ENCODE assay signal across 27 mouse cellular contexts in genomic region chr5:30625379-30625778, GRCm38 (mm10). TPM values are rescaled to one million over a fixed set of nuclear protein-coding genes. Genes with fewer than 3 reads are reported as not detected.
DNase-seq lines count a peak whose midpoint lies in the region; ATAC-seq lines count a peak whose summit lies in the region.
"Had no signal": no experiment of that assay in that cellular context is flagged by ENCODE, and none has a peak within 500 bp of the region (broad histone marks: within the 10 kb centered on the region; RNA-seq: fewer than 3 reads in every experiment).

No protein-coding gene starts in this region.

- peaks cover 21% of the 10 kb centered on the region for H3K4me1 ChIP-seq in lung, embryonic 16.5 days (replicated peaks; ENCODE audit: control insufficient read depth, insufficient read depth, low read length)

- no peak overlapping the region for H3K4me3 ChIP-seq in lung, embryonic 16.5 days (ENCODE audit: low read length)
- H3K4me3 ChIP-seq: embryonic facial prominence, embryonic 13.5 days; embryonic facial prominence, embryonic 15.5 days; erythroblast, embryonic 14.5 days; forebrain, embryonic 10.5 days; forebrain, embryonic 12.5 days had no signal

- no peak for ATAC-seq in lung, embryonic 16.5 days (ENCODE audit: low read depth)
- ATAC-seq: activated CD4-positive, CD25-positive, alpha-beta regulatory T cell, adult 4 months; CD4-positive, CD25-positive, alpha-beta regulatory T cell, adult 4 months; forebrain, embryonic 14.5 days; forebrain, embryonic 16.5 days; Patski had no signal

- H3K27me3 ChIP-seq in lung, embryonic 16.5 days (ENCODE audit: control insufficient read depth, insufficient read depth, low read depth, low read length): peaks cover 14% of the 10 kb centered on the region

- DNase-seq in adrenal gland, adult (ENCODE audit: inconsistent age in 2 of 2, low spot score in 1 of 2): peak; percentile 31 to 72
- no peak for DNase-seq in adrenal gland, adult 8-10 months
- DNase-seq in adrenal gland, postnatal 10 days: peak; percentile 28
- DNase-seq in adrenal gland, postnatal 14 days: no peak
- DNase-seq in lung, postnatal 4 days: no peak
- no peak for DNase-seq in left cerebral cortex, postnatal 4 days
- DNase-seq: B cell, adult 2 months; cerebellum, adult 11 months; cerebellum, adult 18-20 months; cerebellum, adult 8-10 months; cerebellum, postnatal 14 days; cerebellum, postnatal 36 days; embryo, embryonic 11 days had no signal

- intact Hi-C loops in left cerebral cortex, postnatal 4 days (cut with DNase I): no loop called here

- no peak overlapping the region for H3K9ac ChIP-seq in lung, embryonic 16.5 days (ENCODE audit: low read length)
- H3K9ac ChIP-seq: embryonic facial prominence, embryonic 13.5 days; embryonic facial prominence, embryonic 15.5 days; forebrain, embryonic 12.5 days had no signal

- peak overlapping the region; percentile 5 for H3K27ac ChIP-seq in lung, embryonic 16.5 days (ENCODE audit: low read length)
- H3K27ac ChIP-seq: embryonic facial prominence, embryonic 13.5 days; embryonic facial prominence, embryonic 15.5 days; forebrain, embryonic 10.5 days; forebrain, embryonic 12.5 days had no signal

- no peaks in the 10 kb centered on the region for H3K9me3 ChIP-seq in lung, embryonic 16.5 days (ENCODE audit: control insufficient read depth, low read length)
- H3K9me3 ChIP-seq: embryonic facial prominence, embryonic 13.5 days; embryonic facial prominence, embryonic 15.5 days; forebrain, embryonic 10.5 days; forebrain, embryonic 12.5 days; G1E had no signal

- H3K36me3 ChIP-seq in lung, embryonic 16.5 days (ENCODE audit: control insufficient read depth, insufficient read depth, low read length): no peaks in the 10 kb centered on the region
- H3K36me3 ChIP-seq: embryonic facial prominence, embryonic 13.5 days; embryonic facial prominence, embryonic 15.5 days; forebrain, embryonic 10.5 days; forebrain, embryonic 12.5 days; G1E had no signal

- 48% methylated on average over 3 of the region's 3 CpGs for WGBS in lung, embryonic 16.5 days

- H3K4me2 ChIP-seq in lung, embryonic 16.5 days (ENCODE audit: low read depth, low read length): no peak overlapping the region
- H3K4me2 ChIP-seq: embryonic facial prominence, embryonic 13.5 days; embryonic facial prominence, embryonic 15.5 days; forebrain, embryonic 12.5 days had no signal

RNA-seq across cellular contexts. Expression of gene Slc35f6, which starts 22.4 kb away (rescaled TPM):
- 10 to 100 TPM; 39.8 to 60.3 (median 49.4) TPM for total RNA-seq in adrenal gland, adult 8-10 months (2022)
- total RNA-seq in adrenal gland, postnatal 10 days (2021): 10 to 100 TPM; 30.4 to 34.6 TPM
- total RNA-seq in adrenal gland, postnatal 14 days (2021): 33.9 and 38.9 TPM in 2 replicates
- polyA plus RNA-seq in lung, embryonic 16.5 days (2015; fragmentation: Nextera tagmentation; extraction: Ambion mirVana): 26.9 and 28.2 TPM in 2 replicates
- total RNA-seq in left cerebral cortex, postnatal 4 days (2021): 10 to 100 TPM; 23.3 to 27.9 TPM

RNA-seq across cellular contexts. Expression of gene Kcnk3, which starts 37.4 kb away (rescaled TPM):
- total RNA-seq in adrenal gland, adult 8-10 months (2022): 1,000 to 10,000 TPM; 1,385 to 1,638 (median 1,575) TPM
- 100 to 1,000 TPM; 549 to 558 TPM for total RNA-seq in adrenal gland, postnatal 10 days (2021)
- 678 and 701 TPM in 2 replicates for total RNA-seq in adrenal gland, postnatal 14 days (2021)
- 11.3 and 15.3 TPM in 2 replicates for polyA plus RNA-seq in lung, embryonic 16.5 days (2015; fragmentation: Nextera tagmentation; extraction: Ambion mirVana)
- 10 to 100 TPM; 14.1 to 15.1 TPM for total RNA-seq in left cerebral cortex, postnatal 4 days (2021)
- total RNA-seq: CH12.LX; common myeloid progenitor, adult 5-6 weeks had no signal
- polyA plus RNA-seq: activated CD4-positive, CD25-positive, alpha-beta regulatory T cell, adult 4 months; erythroblast, embryonic 14.5 days; G1E; Patski had no signal

RNA-seq across cellular contexts. Expression of gene Cenpa, which starts 41.2 kb away (rescaled TPM):
- 10 to 100 TPM in 2 of 4 experiments, 1 to 10 TPM in 2; 4.3 to 11.4 (median 8.5) TPM for total RNA-seq in adrenal gland, adult 8-10 months (2022)
- 10 to 100 TPM; 38.0 to 54.0 TPM for total RNA-seq in adrenal gland, postnatal 10 days (2021)
- 39.0 and 39.1 TPM in 2 replicates for total RNA-seq in adrenal gland, postnatal 14 days (2021)
- 280 and 298 TPM in 2 replicates for polyA plus RNA-seq in lung, embryonic 16.5 days (2015; fragmentation: Nextera tagmentation; extraction: Ambion mirVana)
- total RNA-seq in left cerebral cortex, postnatal 4 days (2021): 10 to 100 TPM; 13.8 to 14.0 TPM

Comparison
In these comparisons a context has a peak if more than half of its experiments do, and no peak if none do; other contexts are left out.
1. DNase-seq: peak in adrenal gland, adult (2 of 2) and adrenal gland, postnatal 10 days (single experiment); none in adrenal gland, adult 8-10 months (single experiment), adrenal gland, postnatal 14 days (single experiment), lung, postnatal 4 days (0 of 2) and left cerebral cortex, postnatal 4 days (single experiment).
2. RNA of gene Kcnk3, which starts 37.4 kb away (total RNA-seq): 1,385 to 1,638 TPM in adrenal gland, adult 8-10 months, 678 to 701 TPM in adrenal gland, postnatal 14 days and 549 to 558 TPM in adrenal gland, postnatal 10 days; 14.1 to 15.1 TPM in left cerebral cortex, postnatal 4 days; every median in the first group is over 10 times any median in the second.